Mouse (Mus musculus) lung, embryonic 16.5 days (tissue): Measurements from ENCODE around the gene Abracl. TPM values are rescaled to one million over a fixed set of nuclear protein-coding genes. Genes with fewer than 3 reads are reported as not detected.

Source experiments
- polyA plus RNA-seq: library from polyadenylated mRNA; unstranded; fragments of >200 nt; fragmentation: Nextera tagmentation; extraction: Ambion mirVana; gene quantifications from 2 replicates; pipeline ENCODE4 v1.2.1, GENCODE M21; 2015

Abracl gene
- polyA plus RNA-seq, 1 experiment from 2014 or later: 135 TPM

Other genes starting within 250 kb of the Abracl start
- gene Txlnb, start 227.1 kb downstream of the Abracl start, polyA plus RNA-seq: 1.4 TPM in 2 replicates
- gene Heca, start 75.2 kb downstream of the Abracl start, polyA plus RNA-seq: 3.7 and 4.5 TPM in 2 replicates
- 7.2 and 11.9 TPM in 2 replicates for gene Reps1, start 32.6 kb upstream of the Abracl start, polyA plus RNA-seq
- 0.77 and 1.7 TPM in 2 replicates for gene Ect2l, start 187.6 kb upstream of the Abracl start, polyA plus RNA-seq
- gene Ccdc28a, start 211.7 kb upstream of the Abracl start, polyA plus RNA-seq: 15.0 and 15.5 TPM in 2 replicates